Mouse (Mus musculus) midbrain, postnatal 0 days (tissue): ENCODE measurements at regions not wholly inside any gene's neighbourhood (a gene's known extent, or its start where the extent isn't known, plus 50 kb on each side); places are given as distances from the start of the nearest gene placed in this dataset.

ENCODE experiments used
- ATAC-seq: fragments of 200-750 bp; cut with Nextera tagmentation; 2 replicates; pipeline ENCODE4 v1.8.0; 2017; ENCODE audit warnings: moderate number of reproducible peaks, mild to moderate bottlenecking, moderate TSS enrichment, moderate library complexity; ENCODE audit not compliant: low FRiP score
- DNase-seq: peaks from one replicate; pipeline ENCODE4 v3.0.0-alpha.2; 2015; ENCODE audit warnings: low spot score
- H3K27ac ChIP-seq: fragments of 300-500 bp; sonication (generic); 2 replicates; pipeline ENCODE4 v1.5.1; 2014; ENCODE audit warnings: low read depth, mild to moderate bottlenecking, low read length, mixed read lengths
- H3K27me3 ChIP-seq: fragments of 300-500 bp; sonication (generic); 2 replicates; pipeline ENCODE4 v1.6.1; 2014; ENCODE audit warnings: low read length, control low read depth, mixed read lengths; ENCODE audit not compliant: insufficient read depth
- H3K36me3 ChIP-seq: fragments of 300-500 bp; sonication (generic); 2 replicates; pipeline ENCODE4 v1.6.1; 2014; ENCODE audit warnings: low read length, control low read depth, mixed read lengths; ENCODE audit not compliant: insufficient read depth
- H3K4me1 ChIP-seq: fragments of 300-500 bp; sonication (generic); 2 replicates; pipeline ENCODE4 v1.6.1; 2014; ENCODE audit warnings: mild to moderate bottlenecking, control low read depth, antibody characterized with exemption, low read length, mixed read lengths; ENCODE audit not compliant: insufficient read depth
- H3K4me2 ChIP-seq: fragments of 300-500 bp; sonication (generic); 2 replicates; pipeline ENCODE4 v1.6.1; 2014; ENCODE audit warnings: low read depth, mild to moderate bottlenecking, low read length, mixed read lengths; ENCODE audit not compliant: poor library complexity, severe bottlenecking
- H3K4me3 ChIP-seq: fragments of 300-500 bp; sonication (generic); 2 replicates; pipeline ENCODE4 v1.5.1; 2014; ENCODE audit warnings: low read depth, mild to moderate bottlenecking, low read length, moderate library complexity
- H3K9ac ChIP-seq: fragments of 300-500 bp; sonication (generic); replicated peaks from 2 replicates; pipeline ENCODE4 v1.6.1; 2014; ENCODE audit warnings: mild to moderate bottlenecking, low read length, moderate library complexity, mixed read lengths; ENCODE audit not compliant: poor library complexity, severe bottlenecking
- H3K9me3 ChIP-seq: fragments of 300-500 bp; sonication (generic); 2 replicates; pipeline ENCODE4 v1.6.1; 2016; ENCODE audit warnings: low read length, control low read depth
- CTCF ChIP-seq: IDR thresholded peaks from 2 replicates; pipeline ENCODE4 v1.5.1; 2016; ENCODE audit warnings: antibody characterized with exemption, mild to moderate bottlenecking
- WGBS: fragments of 180-500 bp; shearing (Covaris S2); extraction: QIAGEN DNeasy Blood & Tissue Kit; methylation state at CpG from one replicate; pipeline ENCODE4 v1.1.7; 2014; 5-methylcytosine and 5-hydroxymethylcytosine counted together

- Histone ChIP-seq H3K36me3 (no peaks in the 10 kb centered on the region), H3K4me3 (no peak overlapping the region), H3K27ac (no peak overlapping the region), H3K4me1 (no peaks in the 10 kb centered on the region), H3K4me2 (no peak overlapping the region), H3K9me3 (no peaks in the 10 kb centered on the region), H3K27me3 (no peaks in the 10 kb centered on the region), H3K9ac (no peak overlapping the region)
- WGBS, result 50% methylated on average over 7 of the region's 7 CpGs
- TF ChIP-seq CTCF, result no peak
- DNase-seq, result no peak
- no peak for ATAC-seq
These were observed 105.6 kb downstream of the Mid1ip1 start for GRCm38 (mm10) chrX:10820313-10820920.

- Histone ChIP-seq H3K4me2 (no peak overlapping the region), H3K9ac (no peak overlapping the region), H3K27ac (no peak overlapping the region), H3K4me1 (no peaks in the 10 kb centered on the region), H3K4me3 (no peak overlapping the region), H3K9me3 (no peaks in the 10 kb centered on the region), H3K36me3 (no peaks in the 10 kb centered on the region), H3K27me3 (no peaks in the 10 kb centered on the region)
- DNase-seq, result no peak
- TF ChIP-seq CTCF, result no peak
- WGBS, result 78% methylated on average over 1 of the region's 1 CpGs
- no peak for ATAC-seq
These were observed 118.9 kb downstream of the Mid1ip1 start for GRCm38 (mm10) chrX:10833681-10834080.

GRCm38 (mm10) chrX:10857089-10857488 is 142.3 kb downstream of the Mid1ip1 start:
- H3K36me3 ChIP-seq, result no peaks in the 10 kb centered on the region
- no peak overlapping the region for H3K27ac ChIP-seq
- no peaks in the 10 kb centered on the region for H3K4me1 ChIP-seq
- no peaks in the 10 kb centered on the region for H3K27me3 ChIP-seq
- 76% methylated on average over 6 of the region's 6 CpGs for WGBS
- no peak for TF ChIP-seq CTCF
- H3K9ac ChIP-seq, result no peak overlapping the region
- no peaks in the 10 kb centered on the region for H3K9me3 ChIP-seq
- ATAC-seq (no peak), DNase-seq (no peak)
- H3K4me3 ChIP-seq, result no peak overlapping the region
- H3K4me2 ChIP-seq, result no peak overlapping the region

DNA sequence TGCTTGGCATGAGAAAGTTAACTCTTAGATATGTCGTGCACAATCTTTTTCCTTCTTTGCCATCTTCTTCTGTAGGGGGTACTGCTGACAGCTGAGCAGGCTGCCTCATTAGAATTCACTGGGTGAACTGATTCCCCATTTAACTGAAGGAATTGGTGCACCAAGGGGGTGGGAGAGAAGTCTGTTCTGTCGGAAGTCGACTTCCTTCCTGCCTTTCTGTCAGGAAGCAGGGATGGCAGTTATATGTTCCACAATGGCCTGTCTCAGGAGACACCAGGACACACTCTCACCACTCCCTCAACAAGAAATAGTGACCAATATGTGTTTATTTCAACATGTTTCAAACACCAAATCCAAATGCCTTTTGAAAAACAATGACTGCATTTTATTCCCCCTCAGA is 142.9 kb downstream of the Mid1ip1 start:
- DNase-seq (no peak), ATAC-seq (no peak)
- no peak overlapping the region for H3K4me2 ChIP-seq
- H3K36me3 ChIP-seq, result no peaks in the 10 kb centered on the region
- no peak for TF ChIP-seq CTCF
- no peak overlapping the region for H3K4me3 ChIP-seq
- H3K9ac ChIP-seq, result no peak overlapping the region
- H3K9me3 ChIP-seq, result no peaks in the 10 kb centered on the region
- no peak overlapping the region for H3K27ac ChIP-seq
- 59% methylated on average over 3 of the region's 3 CpGs for WGBS
- H3K27me3 ChIP-seq, result no peaks in the 10 kb centered on the region
- no peaks in the 10 kb centered on the region for H3K4me1 ChIP-seq

- ATAC-seq, result no peak
- H3K4me3 ChIP-seq, result no peak overlapping the region
These were observed 156.8 kb downstream of the Mid1ip1 start for GRCm38 (mm10) chrX:10871613-10872012.

GRCm38 (mm10) chrX:10877856-10878255 is 163.0 kb downstream of the Mid1ip1 start:
- no peak for DNase-seq
- no peaks in the 10 kb centered on the region for H3K9me3 ChIP-seq
- no peak for TF ChIP-seq CTCF
- no peaks in the 10 kb centered on the region for H3K36me3 ChIP-seq
- WGBS, result 86% methylated on average over 5 of the region's 5 CpGs
- H3K4me3 ChIP-seq, result no peak overlapping the region
- H3K4me2 ChIP-seq, result no peak overlapping the region
- H3K27ac ChIP-seq, result no peak overlapping the region
- no peaks in the 10 kb centered on the region for H3K27me3 ChIP-seq
- no peak for ATAC-seq
- H3K4me1 ChIP-seq, result no peaks in the 10 kb centered on the region
- H3K9ac ChIP-seq, result no peak overlapping the region

More at GRCm38 (mm10) chrX:10871613-10872012, 156.8 kb downstream of the Mid1ip1 start:
- TF ChIP-seq CTCF, result no peak
- Histone ChIP-seq H3K27me3 (no peaks in the 10 kb centered on the region), H3K27ac (no peak overlapping the region), H3K9ac (no peak overlapping the region), H3K9me3 (no peaks in the 10 kb centered on the region), H3K4me2 (no peak overlapping the region), H3K36me3 (no peaks in the 10 kb centered on the region), H3K4me1 (no peaks in the 10 kb centered on the region)
- 87% methylated on average over 4 of the region's 4 CpGs for WGBS
- DNase-seq, result no peak
